Mouse (Mus musculus) T-helper 17 cell (primary cell): ENCODE results near the gene Smgc.
"Not testable (repeated sequence)": the region's sequence is repeated elsewhere in the genome, so short reads cannot be mapped to it uniquely, and the experiment has no call there.

Source experiments
- in situ Hi-C, 2 experiments: fragments of 300-600 bp; cut with MboI, MseI; formaldehyde crosslinking; loops; 1 replicate in 1 of 2; 2 replicates in 1 of 2; pipeline ENCODE4 v1.15.1; 2025; ENCODE audit warnings: high pct_unique_total_duplicates in 2 of 2

The Smgc gene

DNA sequence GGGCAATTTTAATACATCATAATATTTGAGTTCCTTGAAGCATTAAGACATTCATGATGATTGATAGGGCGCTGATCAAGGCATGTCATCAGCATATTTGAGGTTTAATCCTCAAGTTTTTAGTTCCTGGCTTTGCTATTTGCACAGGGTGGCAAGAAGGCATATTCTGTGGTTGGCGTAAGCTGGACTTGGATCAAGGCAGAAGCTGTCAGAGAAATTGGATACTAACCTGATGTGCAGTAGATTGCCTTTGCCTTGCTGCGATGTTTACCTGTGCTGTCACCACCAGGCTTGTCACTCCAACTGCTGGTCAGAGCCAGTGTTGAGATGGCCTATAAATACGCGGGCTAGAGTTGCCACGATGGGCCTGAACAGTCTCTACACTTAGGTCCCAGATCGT, at the start of gene Smgc:
Smgc (plus strand) TSS at position 301 of the 400 bp plus-strand sequence.
- in situ Hi-C loops, result loop anchor here in 1 of 2 experiments (10.0 kb wide), 1 partner anchor 567 kb away; no protein-coding TSS in a partner anchor

GRCm38 (mm10) chr15:91788338-91788737, 49.7 kb upstream of the Smgc start:
- in situ Hi-C loops, result loop anchor here in 1 of 2 experiments (25.0 kb wide), 1 partner anchor 449 kb away; no protein-coding TSS in a partner anchor

- in situ Hi-C loops, result no loop called here
Measured at GRCm38 (mm10) chr15:91806463-91806862, 31.6 kb upstream of the Smgc start.

DNA sequence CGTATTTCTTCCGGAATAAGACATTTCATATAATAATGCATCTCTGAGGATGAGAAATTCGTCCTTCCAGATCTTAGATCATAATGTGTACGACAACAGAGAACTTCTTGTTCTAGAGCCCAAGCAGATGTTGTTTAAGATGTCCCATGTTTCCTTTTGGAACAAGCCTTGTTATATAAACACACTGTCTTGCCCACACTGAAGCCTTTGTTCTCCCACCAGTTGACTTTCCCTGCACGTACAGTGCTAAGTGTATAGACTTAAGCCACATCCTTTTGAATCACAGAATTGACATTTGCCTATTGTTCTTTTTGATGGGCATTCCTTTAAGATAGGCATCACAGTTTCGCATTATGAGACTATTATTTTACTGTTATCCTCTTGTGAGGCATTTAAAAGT, 2.7 kb upstream of the Smgc start:
- in situ Hi-C loops, result loop anchor here in 1 of 2 experiments (10.0 kb wide), 1 partner anchor 569 kb away; no protein-coding TSS in a partner anchor

DNA sequence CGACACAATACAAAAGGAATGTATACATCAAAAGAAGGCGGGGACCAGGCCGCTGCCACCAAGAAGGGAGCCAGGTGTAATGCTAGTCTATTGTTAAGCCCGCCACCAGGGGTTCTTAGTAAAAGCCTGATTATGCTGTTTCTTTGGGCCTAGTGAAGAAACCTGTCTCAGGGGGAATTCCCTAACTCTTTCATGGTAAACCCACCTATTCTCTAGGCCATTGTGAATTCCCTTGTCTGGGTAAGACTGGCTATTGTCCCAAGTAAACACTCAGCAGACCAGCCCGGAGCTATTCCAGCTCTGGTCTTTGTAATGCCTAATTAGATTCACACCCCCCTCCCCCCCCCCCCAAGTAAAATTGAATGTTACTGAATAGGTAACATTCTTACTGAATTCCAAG, 26.1 kb downstream of the Smgc start:
- in situ Hi-C loops, result not testable (repeated sequence)

- in situ Hi-C loops, result no loop called here
Measured at GRCm38 (mm10) chr15:91900245-91900644, 62.2 kb downstream of the Smgc start.

DNA sequence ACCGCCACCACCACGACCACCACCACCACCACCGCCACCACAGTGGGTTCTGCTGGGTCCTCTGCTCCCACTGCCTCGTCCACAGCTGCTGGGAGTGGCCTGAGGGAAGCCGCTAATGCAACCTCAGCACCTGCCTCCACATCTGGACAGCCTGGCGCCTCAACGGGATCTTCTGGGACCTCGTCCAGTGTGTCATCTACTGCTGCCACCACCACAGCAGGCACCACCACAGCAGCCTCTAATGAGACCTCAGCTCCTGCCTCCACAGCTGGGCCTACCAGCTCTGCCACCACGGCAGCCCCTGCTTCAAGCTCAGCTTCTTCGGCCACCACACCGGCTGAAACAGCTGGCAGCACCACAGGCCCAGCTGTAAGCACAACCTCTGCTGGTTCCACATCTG, 69.0 kb downstream of the Smgc start:
- in situ Hi-C loops, result not testable (repeated sequence)
